Mouse (Mus musculus) G1E (cell line): ENCODE results near the gene Acrbp.
"Not testable (repeated sequence)": the region's sequence is repeated elsewhere in the genome, so short reads cannot be mapped to it uniquely, and the experiment has no call there.

Experiments
- CTCF ChIP-seq: IDR thresholded peaks from 2 replicates; pipeline ENCODE4 v1.5.1; 2012; ENCODE audit warnings: low read depth, low read length, inconsistent platforms, mixed read lengths
- GATA1 ChIP-seq: IDR thresholded peaks from 2 replicates; pipeline ENCODE4 v1.6.1; 2012; ENCODE audit warnings: borderline replicate concordance, low read length, inconsistent platforms, mixed read lengths
- GATA2 ChIP-seq: IDR thresholded peaks from 2 replicates; pipeline ENCODE4 v1.6.1; 2012; ENCODE audit warnings: low read depth, low read length, inconsistent platforms, borderline replicate concordance

GRCm38 (mm10) chr6:125065223-125065622 is 15.7 kb downstream of the Acrbp start:
- TF ChIP-seq GATA2, CTCF, GATA1: not testable (repeated sequence)
